Mouse (Mus musculus) liver, adult (tissue): ENCODE data around the gene Dhx37.

ENCODE experiments used
- GATA4 ChIP-seq: IDR thresholded peaks from 2 replicates; pipeline ENCODE4 v1.6.1; 2014; ENCODE audit warnings: mild to moderate bottlenecking, low read length; ENCODE audit not compliant: insufficient replicate concordance

Gene Dhx37

DNA sequence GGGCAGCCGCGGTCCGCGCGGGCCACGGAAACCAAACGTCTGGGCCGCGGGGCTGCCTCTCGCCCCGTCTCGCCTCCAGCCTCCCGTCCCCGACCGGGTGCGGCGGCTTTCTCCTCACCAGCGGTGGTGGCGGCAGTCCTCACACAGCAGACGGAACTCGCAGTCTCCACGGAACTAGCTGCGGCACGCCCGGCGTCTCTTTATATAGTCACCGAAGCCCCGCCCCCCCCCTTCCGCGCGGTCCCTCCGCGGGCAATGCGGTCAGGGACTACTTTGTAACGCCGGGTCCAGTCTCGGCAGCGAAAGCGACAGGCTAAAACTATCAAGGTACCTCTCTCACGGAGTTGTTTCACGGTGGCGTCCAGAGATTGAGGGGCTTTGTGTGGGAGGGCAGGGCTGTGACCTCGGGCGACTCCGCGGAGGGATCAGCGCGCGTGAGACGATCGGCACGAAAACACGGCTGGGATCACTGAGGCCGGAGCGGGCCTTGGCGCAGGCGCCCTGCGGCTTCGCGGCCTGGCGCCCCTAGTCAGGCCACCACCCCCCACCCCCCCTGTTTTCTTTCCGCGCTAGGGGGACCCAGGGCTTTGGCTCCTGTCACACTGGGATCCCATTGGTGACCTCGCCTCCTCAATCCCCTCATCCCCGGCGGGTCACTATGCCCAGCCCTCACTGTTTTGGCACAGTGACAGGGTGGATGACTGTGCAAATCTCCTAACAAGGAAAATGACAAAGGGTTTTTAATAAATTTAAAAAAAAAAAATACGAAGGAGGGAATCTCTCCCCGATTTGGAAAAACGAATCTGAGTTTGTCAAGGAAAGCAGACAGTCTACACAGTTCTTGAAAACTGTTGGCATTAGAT, 44.1 kb downstream of the Dhx37 start, which contains the start of gene Ubc:
Ubc (minus strand) TSS at position 624 of the 863 bp plus-strand sequence.
- peak; percentile 41; the same call in 1 of the 2 replicates for TF ChIP-seq GATA4

- TF ChIP-seq GATA4, result no peak; the same call in 1 of the 2 replicates
Observed at GRCm38 (mm10) chr5:125389131-125389578, 44.8 kb downstream of the Dhx37 start, which contains the start of gene Gm10382. Gene Gm10382 (plus strand): TSS chr5:125389322.

DNA sequence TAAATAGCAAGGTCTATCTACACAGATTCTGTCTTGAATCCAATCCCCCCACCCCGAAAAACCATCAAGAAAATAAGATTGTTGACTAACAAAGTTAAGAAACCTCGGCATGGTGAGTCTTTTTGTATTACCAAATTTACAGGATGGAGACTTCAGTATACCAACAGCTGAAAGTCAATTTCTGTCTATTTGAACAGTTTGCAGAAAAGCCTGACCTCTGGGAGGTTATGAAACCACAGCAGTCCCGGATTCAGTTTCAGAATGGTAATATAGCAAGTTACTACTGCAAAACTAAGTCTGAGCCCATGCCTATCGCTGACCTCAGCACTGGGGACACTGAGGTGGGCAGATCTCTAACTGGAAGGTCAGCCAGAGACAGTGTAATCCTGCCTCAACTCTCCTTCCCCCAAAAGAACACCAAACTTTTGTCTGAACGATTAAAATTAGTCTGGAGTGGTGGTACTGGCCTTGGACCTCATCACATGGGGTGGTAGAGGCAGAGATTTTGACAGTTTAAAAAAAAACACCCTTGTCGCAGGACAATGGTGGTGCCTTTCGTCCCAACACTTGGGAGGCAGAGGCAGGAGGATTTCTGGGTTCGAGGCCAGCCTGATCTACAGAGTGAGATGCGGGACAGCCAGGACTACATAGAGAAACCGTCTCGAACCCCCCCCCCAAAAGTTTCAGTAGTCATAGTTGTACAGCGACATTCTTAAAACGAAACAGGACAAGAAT, 45.4 kb downstream of the Dhx37 start:
- no peak for TF ChIP-seq GATA4

DNA sequence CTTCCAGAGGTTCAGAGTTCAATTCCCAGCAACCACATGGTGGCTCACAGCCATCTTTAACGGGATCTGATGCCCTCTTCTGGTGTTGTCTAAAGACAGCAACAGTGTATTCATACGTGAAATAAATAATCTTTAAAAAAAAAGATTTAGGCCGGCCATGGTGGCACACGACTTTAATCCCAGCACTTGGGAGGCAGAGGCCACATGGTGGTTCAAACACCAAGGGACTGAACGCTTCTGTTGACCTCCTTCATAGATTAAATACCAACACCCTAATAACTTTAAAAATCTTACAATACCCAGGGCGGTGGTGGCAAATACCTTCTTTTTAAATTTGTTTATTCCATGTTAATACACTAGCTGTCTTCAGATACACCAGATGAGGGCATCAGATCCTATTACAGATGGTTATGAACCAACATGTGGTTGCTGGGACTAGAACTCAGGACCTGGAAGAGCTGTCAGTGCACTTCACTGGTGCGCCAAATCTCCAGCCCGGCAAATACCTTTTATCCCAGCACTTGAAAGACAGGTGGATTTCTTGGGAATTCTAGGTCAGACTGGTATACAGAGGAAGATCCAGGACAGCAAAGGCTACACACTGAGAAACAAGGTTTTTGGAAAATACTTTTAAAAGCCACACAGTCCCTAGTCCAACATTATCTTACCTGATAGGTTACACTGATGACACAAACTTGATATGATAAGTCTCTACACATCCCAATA, 48.5 kb downstream of the Dhx37 start:
- no peak for TF ChIP-seq GATA4

DNA sequence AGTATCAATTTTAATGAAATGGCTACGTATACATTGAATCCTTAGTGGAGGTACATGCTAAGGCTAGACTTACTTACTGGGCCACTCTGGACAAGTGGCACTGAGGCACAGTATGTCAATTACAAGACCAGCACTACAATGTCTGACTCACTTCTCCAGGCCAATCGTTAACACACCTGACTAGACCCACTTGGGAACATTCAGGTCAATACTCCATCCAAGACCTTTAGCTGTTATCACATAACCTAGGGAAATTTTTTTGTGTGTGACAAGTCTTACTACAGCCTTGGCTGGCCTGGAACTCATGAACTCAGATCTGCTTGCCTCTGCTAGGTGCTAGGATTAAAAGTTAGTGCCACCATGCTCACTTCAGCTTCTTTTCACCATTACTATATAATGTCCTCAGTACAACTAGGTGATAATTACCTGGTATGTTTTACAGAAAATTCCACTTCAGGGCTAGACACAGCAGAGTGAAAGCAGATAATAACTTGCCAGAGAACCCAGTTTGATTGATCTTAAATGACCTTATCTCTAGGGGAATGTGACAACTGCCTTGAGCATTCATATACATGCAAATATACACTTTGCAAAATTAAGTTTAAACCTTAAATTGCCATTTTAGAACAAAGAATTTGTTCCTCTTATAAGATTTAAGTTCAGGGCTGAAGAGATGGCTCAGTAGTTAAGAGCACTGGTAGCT, 49.3 kb downstream of the Dhx37 start:
- peak; percentile 8; the same call in 1 of the 2 replicates for TF ChIP-seq GATA4

DNA sequence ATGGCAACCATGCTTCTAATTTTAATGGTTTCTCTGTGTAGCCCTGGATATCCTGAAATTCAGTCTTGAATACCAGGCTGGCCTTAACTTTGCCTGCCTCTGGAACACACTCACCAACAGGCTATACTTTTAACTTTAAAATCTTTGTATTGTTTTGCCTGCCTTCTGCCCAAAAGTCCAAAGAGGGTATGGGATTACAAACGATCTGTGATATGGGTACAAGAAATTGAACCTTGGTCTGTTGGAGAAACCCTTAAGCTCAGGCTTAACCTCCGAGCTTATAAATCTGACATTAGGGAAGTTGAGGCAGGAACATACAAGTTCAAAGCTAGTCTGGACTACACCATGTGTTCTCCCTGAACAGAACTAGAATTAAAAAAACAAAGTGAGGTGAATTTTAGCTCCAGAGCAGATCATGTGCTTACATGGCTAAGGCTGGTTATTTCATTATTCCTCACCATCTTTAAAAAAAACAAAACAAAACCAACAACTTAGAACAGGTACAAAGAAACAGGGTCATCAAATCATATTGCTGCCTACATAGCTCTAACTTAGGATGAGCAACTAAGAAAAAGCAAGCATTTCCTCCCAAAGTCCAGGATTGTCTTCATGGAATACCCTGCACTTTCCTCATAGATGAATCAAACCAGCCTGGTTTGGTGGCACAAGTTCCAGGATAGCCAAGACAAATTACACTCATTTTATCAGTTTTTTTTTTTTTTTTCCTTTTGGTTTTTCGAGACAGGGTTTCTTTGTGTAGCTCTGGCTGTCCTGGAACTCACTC, 50.1 kb downstream of the Dhx37 start:
- no peak for TF ChIP-seq GATA4

GRCm38 (mm10) chr5:125382673-125383558, 51.0 kb downstream of the Dhx37 start:
- TF ChIP-seq GATA4, result no peak

DNA sequence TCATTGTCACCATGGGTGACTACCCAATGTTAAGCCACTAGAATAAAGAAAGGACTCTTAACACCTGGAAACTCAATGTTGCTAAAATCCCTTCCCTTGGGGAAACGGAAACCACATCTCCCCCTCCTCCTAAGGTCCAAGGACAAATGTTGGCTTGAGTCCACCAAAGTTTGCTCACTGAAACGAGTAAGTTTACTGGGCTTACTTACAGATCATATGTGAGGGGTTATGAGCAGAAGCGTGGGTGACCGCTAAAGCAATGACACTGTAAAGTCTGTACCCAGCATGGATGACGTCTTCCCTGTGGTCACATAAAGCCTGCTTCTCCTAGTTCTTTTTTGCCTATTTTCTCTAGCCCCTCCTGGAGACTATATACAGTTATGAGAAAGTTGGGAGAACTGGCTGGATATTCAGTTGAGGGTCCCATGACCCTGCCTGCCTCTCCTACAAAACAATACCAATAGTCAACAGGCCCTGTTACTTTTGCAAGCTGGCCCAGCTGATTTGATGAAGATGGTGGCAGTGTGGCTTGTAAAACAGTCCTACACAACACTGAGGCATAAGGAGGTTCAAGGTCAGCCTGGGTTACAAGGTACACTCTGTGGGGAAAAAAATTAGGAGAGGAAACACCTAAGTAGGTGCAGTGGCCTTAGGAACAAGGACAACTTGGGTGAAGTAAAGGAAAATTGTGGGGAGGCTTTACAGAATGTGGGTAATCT, 51.8 kb downstream of the Dhx37 start:
- TF ChIP-seq GATA4, result no peak

GRCm38 (mm10) chr5:125378919-125379318, 55.0 kb downstream of the Dhx37 start:
- no peak for TF ChIP-seq GATA4

DNA sequence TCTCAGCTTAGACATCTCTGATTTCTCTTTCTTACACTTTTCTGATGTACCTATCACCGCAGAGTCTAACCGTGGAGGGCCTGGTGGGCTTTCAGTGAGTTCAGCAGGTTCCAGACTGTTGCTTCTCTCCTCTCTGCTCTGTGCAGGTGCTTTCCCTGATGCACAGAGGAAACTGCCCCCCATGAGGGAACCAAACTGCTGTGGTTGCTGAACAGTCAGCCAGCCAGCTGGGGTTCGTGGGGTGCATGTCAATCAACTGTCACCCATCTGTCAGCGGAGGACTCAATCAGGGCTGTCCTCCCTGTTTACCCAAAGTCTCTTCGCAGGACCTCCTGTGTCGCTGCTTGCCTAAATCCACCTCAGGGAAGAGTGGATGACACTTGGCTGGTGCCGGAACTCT, 56.7 kb downstream of the Dhx37 start:
- no peak for TF ChIP-seq GATA4

GRCm38 (mm10) chr5:125375871-125376270, 58.0 kb downstream of the Dhx37 start:
- TF ChIP-seq GATA4, result no peak

- TF ChIP-seq GATA4, result no peak
Observed at GRCm38 (mm10) chr5:125372027-125372426, 61.9 kb downstream of the Dhx37 start.

DNA sequence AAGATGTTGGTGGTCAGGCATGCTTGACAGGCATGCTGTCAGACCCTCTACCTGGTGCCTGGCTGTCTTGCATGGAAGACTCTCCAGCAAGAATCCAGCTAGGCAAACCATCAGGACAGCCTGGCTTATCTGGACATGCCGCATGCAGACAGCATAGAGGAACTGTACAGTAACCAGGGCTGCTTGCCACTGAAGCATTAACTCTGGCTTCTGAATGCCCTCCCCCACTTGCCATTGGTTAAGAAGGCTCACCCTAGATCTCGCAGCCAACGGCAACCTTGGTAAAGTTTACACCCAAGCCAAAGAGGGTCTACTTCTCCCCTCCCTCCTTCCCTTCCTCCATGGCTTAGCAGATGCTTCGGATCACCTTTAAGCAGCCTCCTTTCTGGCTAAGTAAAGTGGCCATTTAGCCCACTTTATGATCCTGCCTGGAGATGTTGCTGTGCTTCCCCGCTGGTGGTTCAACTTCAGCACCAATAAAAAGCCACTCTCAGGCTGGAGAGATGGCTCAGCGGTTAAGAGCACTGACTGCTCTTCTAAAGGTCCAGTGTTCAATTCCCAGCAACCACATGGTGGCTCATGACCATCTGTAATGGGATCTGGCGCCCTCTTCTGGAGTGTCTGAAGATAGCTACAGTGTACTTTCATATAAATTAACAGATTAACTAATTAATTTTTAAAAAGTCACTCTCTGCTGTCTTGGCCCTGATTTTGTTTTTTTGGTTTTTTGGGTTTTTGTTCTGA, 62.8 kb downstream of the Dhx37 start:
- TF ChIP-seq GATA4, result no peak
